Mouse (Mus musculus): ENCODE results near the gene Nsmce3.

Gene Nsmce3

GRCm38 (mm10) chr7:64872743-64873241 lies at the start of gene Nsmce3:
TSS of gene Nsmce3 (minus strand) at chr7:64872997.
- DNase-seq, result peak; percentile 98

GRCm38 (mm10) chr7:64921189-64921588 lies 48.4 kb upstream of the Nsmce3 start:
- no peak for DNase-seq

GRCm38 (mm10) chr7:64920735-64921134 lies 47.9 kb upstream of the Nsmce3 start:
- DNase-seq, result no peak

- DNase-seq, result no peak
Measured at GRCm38 (mm10) chr7:64916654-64917053, 43.9 kb upstream of the Nsmce3 start.

- no peak for DNase-seq
Measured at GRCm38 (mm10) chr7:64915121-64915520, 42.3 kb upstream of the Nsmce3 start.

GRCm38 (mm10) chr7:64911945-64912344 lies 39.1 kb upstream of the Nsmce3 start:
- no peak for DNase-seq

GRCm38 (mm10) chr7:64910208-64910607 lies 37.4 kb upstream of the Nsmce3 start:
- no peak for DNase-seq

- DNase-seq, result no peak
Measured at GRCm38 (mm10) chr7:64906955-64907354, 34.2 kb upstream of the Nsmce3 start.

GRCm38 (mm10) chr7:64905506-64905905 lies 32.7 kb upstream of the Nsmce3 start:
- DNase-seq, result no peak

- no peak for DNase-seq
Measured at GRCm38 (mm10) chr7:64900249-64900648, 27.5 kb upstream of the Nsmce3 start.

- no peak for DNase-seq
Measured at GRCm38 (mm10) chr7:64896587-64896986, 23.8 kb upstream of the Nsmce3 start.

- no peak for DNase-seq
Measured at GRCm38 (mm10) chr7:64895685-64896101, 22.9 kb upstream of the Nsmce3 start.

- no peak for DNase-seq
Measured at GRCm38 (mm10) chr7:64891139-64891538, 18.3 kb upstream of the Nsmce3 start.

- peak; percentile 26 for DNase-seq
Measured at GRCm38 (mm10) chr7:64889919-64890318, 17.1 kb upstream of the Nsmce3 start.

- DNase-seq, result no peak
Measured at GRCm38 (mm10) chr7:64884187-64884862, 11.5 kb upstream of the Nsmce3 start.

GRCm38 (mm10) chr7:64882243-64882642 lies 9.4 kb upstream of the Nsmce3 start:
- DNase-seq, result no peak

GRCm38 (mm10) chr7:64881387-64881786 lies 8.6 kb upstream of the Nsmce3 start:
- DNase-seq, result no peak

GRCm38 (mm10) chr7:64880415-64880814 lies 7.6 kb upstream of the Nsmce3 start:
- no peak for DNase-seq

GRCm38 (mm10) chr7:64874941-64875340 lies 2.1 kb upstream of the Nsmce3 start:
- DNase-seq, result no peak

GRCm38 (mm10) chr7:64873266-64873665 lies 469 bp upstream of the Nsmce3 start:
- DNase-seq, result no peak

GRCm38 (mm10) chr7:64871987-64872742 lies 632 bp downstream of the Nsmce3 start:
- no peak for DNase-seq

GRCm38 (mm10) chr7:64869549-64870065 lies 3.2 kb downstream of the Nsmce3 start:
- DNase-seq, result no peak

- DNase-seq, result no peak
Measured at GRCm38 (mm10) chr7:64863538-64863937, 9.3 kb downstream of the Nsmce3 start.

GRCm38 (mm10) chr7:64862978-64863377 lies 9.8 kb downstream of the Nsmce3 start:
- DNase-seq, result no peak

Measured in right cerebral cortex, postnatal 14 days (tissue).